Mouse (Mus musculus): ENCODE results near the gene Fam110a. TPM values are rescaled to one million over a fixed set of nuclear protein-coding genes. Genes with fewer than 3 reads are reported as not detected.

Fam110a gene
- polyA plus RNA-seq, 1 experiment from 2014 or later, result 67.5 TPM

DNA sequence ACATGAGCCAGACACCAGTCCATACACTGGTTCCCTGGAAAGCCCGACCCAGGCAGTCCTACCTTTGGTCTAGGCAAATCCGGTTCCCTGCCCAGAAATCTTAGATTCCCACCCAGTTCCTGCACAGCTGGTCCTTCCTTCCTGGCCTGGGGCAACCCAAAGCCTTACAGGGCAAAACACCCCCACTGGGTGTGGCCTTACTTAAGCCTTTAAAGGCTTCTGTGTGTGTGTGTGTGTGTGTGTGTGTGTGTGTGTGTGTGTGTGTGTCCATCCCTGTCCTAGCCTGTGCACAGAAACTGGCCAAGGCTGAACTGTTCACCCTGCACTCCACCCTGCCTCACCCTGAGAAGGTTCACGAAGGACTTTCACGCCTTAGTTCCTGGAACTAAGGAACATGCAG is 32.2 kb upstream of the Fam110a start:
- Histone ChIP-seq H3K4me1 (ENCODE audit: control insufficient read depth, insufficient read depth, low read length) (no peaks in the 10 kb centered on the region), H3K9ac (replicated peaks; ENCODE audit: low read length) (no peak overlapping the region), H3K27ac (replicated peaks; ENCODE audit: low read depth, low read length) (no peak overlapping the region), H3K36me3 (ENCODE audit: control insufficient read depth, insufficient read depth, low read length) (no peaks in the 10 kb centered on the region), H3K27me3 (ENCODE audit: control insufficient read depth, insufficient read depth, low read length) (no peaks in the 10 kb centered on the region), H3K4me2 (ENCODE audit: low read length) (no peak overlapping the region), H3K4me3 (replicated peaks; ENCODE audit: low read depth, low read length) (no peak overlapping the region), H3K9me3 (ENCODE audit: control insufficient read depth, low read length) (no peaks in the 10 kb centered on the region)
- no peak for DNase-seq
- no peak for ATAC-seq (ENCODE audit: low FRiP score, low TSS enrichment)
- WGBS, result 86% methylated on average over 4 of the region's 4 CpGs

DNA sequence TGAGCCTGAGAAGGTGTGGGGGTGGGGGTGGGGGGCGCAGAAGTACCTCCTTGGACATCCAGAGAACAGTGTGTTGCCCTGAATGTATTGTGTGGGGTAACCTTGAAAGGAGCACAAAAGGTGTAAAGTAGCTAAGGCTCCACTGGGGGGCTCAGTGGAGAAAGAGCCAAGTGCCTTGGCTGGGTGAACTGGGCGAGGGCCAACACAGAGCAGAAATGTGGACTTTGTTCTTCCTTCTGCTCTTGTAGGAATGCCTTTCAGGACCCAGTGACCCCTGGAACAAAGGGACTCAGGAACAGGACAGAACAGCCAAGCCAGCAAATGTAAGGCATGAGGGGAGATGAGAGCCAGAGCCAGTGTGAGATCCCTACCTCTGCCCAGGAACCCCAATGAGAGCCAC is 31.7 kb upstream of the Fam110a start:
- Histone ChIP-seq H3K9me3 (ENCODE audit: control insufficient read depth, low read length) (no peaks in the 10 kb centered on the region), H3K9ac (replicated peaks; ENCODE audit: low read length) (no peak overlapping the region), H3K4me3 (replicated peaks; ENCODE audit: low read depth, low read length) (no peak overlapping the region), H3K27ac (replicated peaks; ENCODE audit: low read depth, low read length) (no peak overlapping the region), H3K36me3 (ENCODE audit: control insufficient read depth, insufficient read depth, low read length) (no peaks in the 10 kb centered on the region), H3K4me1 (ENCODE audit: control insufficient read depth, insufficient read depth, low read length) (no peaks in the 10 kb centered on the region), H3K4me2 (ENCODE audit: low read length) (no peak overlapping the region), H3K27me3 (ENCODE audit: control insufficient read depth, insufficient read depth, low read length) (no peaks in the 10 kb centered on the region)
- DNase-seq (peak; percentile 62), ATAC-seq (ENCODE audit: low FRiP score, low TSS enrichment) (0 out of 2 replicates have a peak, but pooled peaks have one; percentile 23)
- 50% methylated on average over 2 of the region's 2 CpGs for WGBS

DNA sequence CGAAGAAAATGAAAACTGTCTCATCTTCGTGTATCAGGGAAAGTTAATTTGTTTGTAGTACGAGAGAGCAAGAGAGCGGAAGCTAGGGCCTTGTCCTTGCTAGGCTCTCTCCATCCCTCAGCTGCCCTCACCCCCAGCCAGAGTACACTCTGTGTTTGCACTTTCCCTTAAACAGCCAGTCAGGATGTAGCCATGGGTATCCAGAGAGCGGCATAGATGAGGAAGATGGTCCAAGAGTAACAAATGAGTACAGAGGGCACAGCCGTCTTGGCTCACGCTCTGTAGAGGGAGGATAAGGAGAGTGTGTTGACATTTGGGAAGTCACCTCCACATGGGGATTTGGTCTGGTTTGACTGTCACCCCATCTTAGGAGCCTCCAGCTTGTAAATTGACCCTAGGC is 30.6 kb upstream of the Fam110a start:
- no peaks in the 10 kb centered on the region for H3K9me3 ChIP-seq (ENCODE audit: control insufficient read depth, low read length)
- H3K4me3 ChIP-seq (replicated peaks; ENCODE audit: low read depth, low read length), result no peak overlapping the region
- no peaks in the 10 kb centered on the region for H3K4me1 ChIP-seq (ENCODE audit: control insufficient read depth, insufficient read depth, low read length)
- H3K4me2 ChIP-seq (ENCODE audit: low read length), result no peak overlapping the region
- no peaks in the 10 kb centered on the region for H3K27me3 ChIP-seq (ENCODE audit: control insufficient read depth, insufficient read depth, low read length)
- no peak overlapping the region for H3K9ac ChIP-seq (replicated peaks; ENCODE audit: low read length)
- no peaks in the 10 kb centered on the region for H3K36me3 ChIP-seq (ENCODE audit: control insufficient read depth, insufficient read depth, low read length)
- WGBS, result 91% methylated on average over 7 of the region's 7 CpGs
- no peak overlapping the region for H3K27ac ChIP-seq (replicated peaks; ENCODE audit: low read depth, low read length)
- no peak for DNase-seq
- no peak for ATAC-seq (ENCODE audit: low FRiP score, low TSS enrichment)

DNA sequence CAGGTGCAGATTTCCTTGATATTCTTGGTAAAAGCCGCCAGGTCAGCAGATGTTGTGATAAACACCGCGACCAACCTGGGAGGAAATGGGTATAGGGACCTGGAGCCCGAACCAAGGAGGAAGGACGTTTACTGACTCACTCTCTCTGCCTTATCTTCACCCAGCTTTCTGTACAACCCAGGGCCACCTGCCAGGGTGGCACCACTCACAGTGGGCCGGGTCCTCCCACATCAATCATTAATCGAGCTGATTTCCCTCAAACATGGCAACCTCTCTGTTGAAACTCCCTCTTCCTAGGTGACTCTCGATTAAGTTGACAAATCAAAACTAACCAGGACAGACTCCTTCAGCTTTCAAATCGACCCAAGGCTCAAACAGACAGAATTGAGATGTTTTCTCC is 30.2 kb upstream of the Fam110a start:
- ATAC-seq (ENCODE audit: low FRiP score, low TSS enrichment) (no peak), DNase-seq (no peak)
- Histone ChIP-seq H3K4me3 (replicated peaks; ENCODE audit: low read depth, low read length) (no peak overlapping the region), H3K36me3 (ENCODE audit: control insufficient read depth, insufficient read depth, low read length) (no peaks in the 10 kb centered on the region), H3K4me1 (ENCODE audit: control insufficient read depth, insufficient read depth, low read length) (no peaks in the 10 kb centered on the region), H3K27ac (replicated peaks; ENCODE audit: low read depth, low read length) (no peak overlapping the region), H3K9ac (replicated peaks; ENCODE audit: low read length) (no peak overlapping the region), H3K9me3 (ENCODE audit: control insufficient read depth, low read length) (no peaks in the 10 kb centered on the region), H3K4me2 (ENCODE audit: low read length) (no peak overlapping the region), H3K27me3 (ENCODE audit: control insufficient read depth, insufficient read depth, low read length) (no peaks in the 10 kb centered on the region)
- 82% methylated on average over 9 of the region's 9 CpGs for WGBS

DNA sequence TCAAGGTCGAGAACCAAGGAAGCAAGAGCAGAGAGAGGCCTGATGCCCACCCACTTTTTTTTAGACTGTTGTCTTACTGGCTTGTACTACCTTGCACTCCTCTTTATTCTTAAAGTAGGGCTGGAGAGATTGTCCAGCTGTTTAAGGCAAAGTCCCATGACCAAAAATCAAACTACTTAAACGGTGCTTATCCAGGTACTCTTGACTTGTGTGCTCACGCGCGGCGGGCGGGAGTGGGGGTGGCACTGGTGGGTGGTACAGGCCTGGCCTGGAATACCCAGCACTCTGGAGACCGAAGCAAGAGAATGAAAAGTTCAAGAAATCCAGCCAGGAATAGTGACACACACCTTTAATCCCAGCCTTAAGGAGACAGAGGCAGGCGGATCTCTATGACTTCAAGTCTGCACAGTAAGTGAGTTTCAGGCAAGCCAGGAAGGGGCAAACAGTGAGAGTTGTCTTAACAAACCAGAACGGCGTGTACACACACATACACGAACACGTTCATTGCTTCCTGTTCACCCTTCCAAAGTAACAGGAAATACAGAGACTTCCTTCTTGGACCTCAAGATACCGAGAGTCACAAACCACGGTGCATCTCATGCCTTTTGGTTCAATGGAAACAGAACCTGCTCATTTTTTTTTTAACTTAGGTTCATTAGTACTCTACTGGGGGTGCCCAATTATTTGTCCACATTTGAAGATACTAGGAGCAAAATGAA is 29.2 kb upstream of the Fam110a start:
- Histone ChIP-seq H3K4me3 (replicated peaks; ENCODE audit: low read depth, low read length) (no peak overlapping the region), H3K27me3 (ENCODE audit: control insufficient read depth, insufficient read depth, low read length) (no peaks in the 10 kb centered on the region), H3K27ac (replicated peaks; ENCODE audit: low read depth, low read length) (no peak overlapping the region), H3K9ac (replicated peaks; ENCODE audit: low read length) (no peak overlapping the region), H3K9me3 (ENCODE audit: control insufficient read depth, low read length) (no peaks in the 10 kb centered on the region), H3K36me3 (ENCODE audit: control insufficient read depth, insufficient read depth, low read length) (no peaks in the 10 kb centered on the region), H3K4me1 (ENCODE audit: control insufficient read depth, insufficient read depth, low read length) (no peaks in the 10 kb centered on the region), H3K4me2 (ENCODE audit: low read length) (no peak overlapping the region)
- ATAC-seq (ENCODE audit: low FRiP score, low TSS enrichment) (no peak), DNase-seq (no peak)
- WGBS, result 95% methylated on average over 15 of the region's 15 CpGs

DNA sequence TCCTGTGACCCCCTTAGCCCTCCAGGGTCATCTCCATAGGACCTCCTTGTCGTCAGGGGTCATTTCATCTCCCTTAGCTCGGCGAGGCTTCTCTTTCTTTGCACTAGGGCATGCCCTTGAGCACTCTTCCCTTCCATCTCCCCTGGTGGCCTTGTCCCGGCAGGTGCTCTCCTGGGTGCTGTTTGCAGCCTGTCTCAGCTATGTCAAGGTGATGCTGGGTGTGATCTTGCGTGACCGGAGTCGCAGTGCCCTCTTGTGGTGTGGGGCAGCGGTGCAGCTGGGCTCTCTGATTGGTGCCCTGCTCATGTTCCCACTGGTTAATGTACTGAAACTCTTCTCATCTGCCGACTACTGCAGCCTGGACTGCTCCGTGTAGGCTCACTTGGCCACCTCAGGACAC is 27.8 kb upstream of the Fam110a start:
- Histone ChIP-seq H3K36me3 (ENCODE audit: control insufficient read depth, insufficient read depth, low read length) (no peaks in the 10 kb centered on the region), H3K27ac (replicated peaks; ENCODE audit: low read depth, low read length) (no peak overlapping the region), H3K4me1 (ENCODE audit: control insufficient read depth, insufficient read depth, low read length) (no peaks in the 10 kb centered on the region), H3K4me2 (ENCODE audit: low read length) (no peak overlapping the region), H3K9ac (replicated peaks; ENCODE audit: low read length) (no peak overlapping the region), H3K27me3 (ENCODE audit: control insufficient read depth, insufficient read depth, low read length) (no peaks in the 10 kb centered on the region), H3K9me3 (ENCODE audit: control insufficient read depth, low read length) (no peaks in the 10 kb centered on the region), H3K4me3 (replicated peaks; ENCODE audit: low read depth, low read length) (no peak overlapping the region)
- ATAC-seq (ENCODE audit: low FRiP score, low TSS enrichment) (no peak), DNase-seq (no peak)
- WGBS, result 69% methylated on average over 10 of the region's 10 CpGs

DNA sequence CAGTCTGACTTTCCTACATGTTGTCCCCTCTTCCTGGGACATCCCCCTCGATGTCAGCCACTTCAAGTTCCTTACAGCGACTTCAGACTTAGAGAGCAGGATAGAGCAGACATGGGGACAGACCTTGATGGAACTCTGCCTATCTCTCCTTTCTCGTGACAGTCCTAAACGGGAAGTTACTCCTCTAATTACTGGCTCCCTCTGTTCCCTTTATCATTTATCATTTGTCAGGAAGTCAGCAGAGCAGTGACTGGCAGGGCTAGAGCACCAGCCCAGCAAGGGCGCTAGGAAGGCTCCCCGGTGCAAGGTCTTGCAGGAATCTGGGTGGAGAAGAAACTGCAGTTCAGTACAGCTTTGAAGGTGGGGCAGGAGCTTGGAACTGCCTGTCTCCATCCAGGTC is 22.5 kb upstream of the Fam110a start:
- WGBS, result 81% methylated on average over 6 of the region's 6 CpGs
- no peak for ATAC-seq (ENCODE audit: low FRiP score, low TSS enrichment)
- H3K4me1 ChIP-seq (ENCODE audit: control insufficient read depth, insufficient read depth, low read length), result no peaks in the 10 kb centered on the region

DNA sequence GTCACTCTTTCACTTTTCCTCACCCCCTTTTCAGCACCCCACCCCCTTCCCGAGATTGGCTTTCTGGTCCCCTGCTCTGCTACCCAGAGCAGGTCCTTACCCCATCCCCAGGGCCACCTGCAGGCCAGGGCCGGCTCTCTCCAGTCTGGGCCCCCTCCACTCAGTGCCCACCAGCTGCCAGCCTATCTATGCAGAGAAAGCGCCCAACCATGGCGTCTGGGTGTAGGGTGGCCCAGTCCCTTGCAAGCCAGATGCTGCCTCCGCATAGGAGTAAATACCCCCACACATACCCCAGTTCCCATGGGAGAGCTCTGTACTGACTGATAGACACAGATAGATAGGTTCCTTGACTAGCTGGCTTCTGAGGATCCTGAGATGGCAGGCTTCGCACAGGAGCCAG is 20.7 kb upstream of the Fam110a start:
- Histone ChIP-seq H3K4me1 (ENCODE audit: control insufficient read depth, insufficient read depth, low read length) (no peaks in the 10 kb centered on the region), H3K36me3 (ENCODE audit: control insufficient read depth, insufficient read depth, low read length) (no peaks in the 10 kb centered on the region), H3K4me3 (replicated peaks; ENCODE audit: low read depth, low read length) (no peak overlapping the region), H3K4me2 (ENCODE audit: low read length) (no peak overlapping the region), H3K9ac (replicated peaks; ENCODE audit: low read length) (no peak overlapping the region), H3K27me3 (ENCODE audit: control insufficient read depth, insufficient read depth, low read length) (peaks cover 22% of the 10 kb centered on the region; the same call in 1 of the 2 replicates), H3K9me3 (ENCODE audit: control insufficient read depth, low read length) (no peaks in the 10 kb centered on the region), H3K27ac (replicated peaks; ENCODE audit: low read depth, low read length) (no peak overlapping the region)
- DNase-seq, result no peak
- 53% methylated on average over 6 of the region's 6 CpGs for WGBS
- no peak for ATAC-seq (ENCODE audit: low FRiP score, low TSS enrichment)

More for the DNA sequence above, 22.5 kb upstream of the Fam110a start:
- Histone ChIP-seq H3K9me3 (ENCODE audit: control insufficient read depth, low read length) (no peaks in the 10 kb centered on the region), H3K4me3 (replicated peaks; ENCODE audit: low read depth, low read length) (no peak overlapping the region), H3K36me3 (ENCODE audit: control insufficient read depth, insufficient read depth, low read length) (no peaks in the 10 kb centered on the region), H3K9ac (replicated peaks; ENCODE audit: low read length) (no peak overlapping the region), H3K27ac (replicated peaks; ENCODE audit: low read depth, low read length) (no peak overlapping the region), H3K27me3 (ENCODE audit: control insufficient read depth, insufficient read depth, low read length) (peaks cover 7% of the 10 kb centered on the region; the same call in 1 of the 2 replicates), H3K4me2 (ENCODE audit: low read length) (no peak overlapping the region)
- no peak for DNase-seq

DNA sequence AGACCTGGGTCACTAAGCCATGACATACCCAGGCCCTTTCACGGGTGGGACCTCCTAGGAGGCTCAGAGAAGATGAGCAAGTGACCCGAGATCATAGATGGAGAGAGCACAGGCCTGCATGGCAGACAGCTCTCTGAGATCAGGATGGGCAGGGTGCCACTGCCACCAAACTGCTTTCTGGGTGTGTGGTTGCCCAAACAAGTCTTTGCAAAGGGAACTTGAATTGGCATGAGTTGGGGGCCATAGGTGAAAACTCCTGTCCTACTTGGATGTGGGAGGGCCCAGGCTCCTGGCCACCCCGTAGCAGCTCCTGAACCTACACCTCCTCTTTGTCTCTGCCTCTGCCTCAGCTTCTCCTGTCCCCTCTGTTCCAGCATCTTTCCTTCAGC is 20.3 kb upstream of the Fam110a start:
- 41% methylated on average over 3 of the region's 3 CpGs for WGBS
- H3K27ac ChIP-seq (replicated peaks; ENCODE audit: low read depth, low read length), result no peak overlapping the region
- ATAC-seq (ENCODE audit: low FRiP score, low TSS enrichment) (no peak), DNase-seq (no peak)
- H3K9ac ChIP-seq (replicated peaks; ENCODE audit: low read length), result no peak overlapping the region
- H3K27me3 ChIP-seq (ENCODE audit: control insufficient read depth, insufficient read depth, low read length), result peaks cover 25% of the 10 kb centered on the region; the same call in 1 of the 2 replicates
- no peak overlapping the region for H3K4me2 ChIP-seq (ENCODE audit: low read length)
- H3K4me3 ChIP-seq (replicated peaks; ENCODE audit: low read depth, low read length), result no peak overlapping the region
- no peaks in the 10 kb centered on the region for H3K9me3 ChIP-seq (ENCODE audit: control insufficient read depth, low read length)
- no peaks in the 10 kb centered on the region for H3K36me3 ChIP-seq (ENCODE audit: control insufficient read depth, insufficient read depth, low read length)
- no peaks in the 10 kb centered on the region for H3K4me1 ChIP-seq (ENCODE audit: control insufficient read depth, insufficient read depth, low read length)
